Mouse (Mus musculus) E14TG2a.4 (cell line): ENCODE measurements at regions not wholly inside any gene's neighbourhood (a gene's known extent, or its start where the extent isn't known, plus 50 kb on each side); places are given as distances from the start of the nearest gene placed in this dataset.

Source experiments
- CTCF ChIP-seq: conservative IDR thresholded peaks from 2 replicates; pipeline ENCODE4 v1.5.1; 2014; ENCODE audit warnings: low read length
- NANOG ChIP-seq: IDR thresholded peaks from 2 replicates; pipeline ENCODE4 v1.6.1; 2014; ENCODE audit warnings: borderline replicate concordance, low read length, mixed read lengths
- POU5F1 ChIP-seq: IDR thresholded peaks from 2 replicates; pipeline ENCODE4 v1.6.1; 2014; ENCODE audit warnings: low read length, borderline replicate concordance

DNA sequence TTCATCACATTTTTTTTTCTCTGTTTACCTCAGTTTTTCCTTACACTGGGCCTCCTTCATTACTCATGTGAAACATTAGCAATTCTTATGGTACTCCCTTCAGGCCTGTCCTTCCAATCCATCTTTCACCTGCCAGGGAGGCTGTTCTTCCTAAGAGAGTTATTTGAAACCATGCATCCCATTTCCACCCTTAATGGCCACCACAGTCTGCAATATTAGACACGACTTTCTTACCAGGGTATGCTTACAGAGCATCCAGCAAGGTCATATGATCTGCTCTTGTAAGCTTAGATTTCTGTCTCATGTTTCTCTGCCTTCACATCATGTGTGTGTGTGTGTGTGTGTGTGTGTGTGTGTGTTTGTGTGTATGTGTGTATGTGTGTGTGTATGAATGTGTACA lies 739.7 kb upstream of the Frg1 start:
- no peak for TF ChIP-seq CTCF
- no peak for TF ChIP-seq NANOG
- no peak for TF ChIP-seq POU5F1
